Mouse (Mus musculus) G1E (cell line): ENCODE measurements around the gene Inf2. TPM values are rescaled to one million over a fixed set of nuclear protein-coding genes. Genes with fewer than 3 reads are reported as not detected.

Experiments used
- ATAC-seq: 2 replicates; pipeline ENCODE4 v1.8.0; 2016; ENCODE audit warnings: mild to moderate bottlenecking; ENCODE audit not compliant: insufficient number of reproducible peaks, poor library complexity, low FRiP score, severe bottlenecking; ENCODE audit errors: extremely low read depth
- DNase-seq: peaks from one replicate; pipeline ENCODE4 v3.0.0; 2012; ENCODE audit warnings: low spot score
- H3K27me3 ChIP-seq: 2 replicates; pipeline ENCODE4 v1.6.1; 2012; ENCODE audit warnings: mild to moderate bottlenecking, low read length, inconsistent platforms; ENCODE audit not compliant: insufficient read depth
- H3K36me3 ChIP-seq: replicated peaks from 2 replicates; pipeline ENCODE3; 2012; ENCODE audit warnings: mild to moderate bottlenecking, inconsistent platforms
- H3K4me1 ChIP-seq: 2 replicates; pipeline ENCODE4 v1.6.1; 2012; ENCODE audit warnings: low read depth, low read length, inconsistent platforms, mixed read lengths; ENCODE audit not compliant: insufficient read depth
- H3K4me3 ChIP-seq: 2 replicates; pipeline ENCODE4 v1.5.1; 2012; ENCODE audit warnings: low read depth, mild to moderate bottlenecking, inconsistent platforms, low read length, moderate library complexity, mixed read lengths
- H3K9me3 ChIP-seq: replicated peaks from 2 replicates; pipeline ENCODE4 v1.6.1; 2012; ENCODE audit warnings: inconsistent platforms
- CTCF ChIP-seq: IDR thresholded peaks from 2 replicates; pipeline ENCODE4 v1.5.1; 2012; ENCODE audit warnings: low read depth, low read length, inconsistent platforms, mixed read lengths
- GATA1 ChIP-seq: IDR thresholded peaks from 2 replicates; pipeline ENCODE4 v1.6.1; 2012; ENCODE audit warnings: borderline replicate concordance, low read length, inconsistent platforms, mixed read lengths
- GATA2 ChIP-seq: IDR thresholded peaks from 2 replicates; pipeline ENCODE4 v1.6.1; 2012; ENCODE audit warnings: low read depth, low read length, inconsistent platforms, borderline replicate concordance
- POLR2AphosphoS5 ChIP-seq: IDR thresholded peaks from 2 replicates; pipeline ENCODE4 v1.6.1; 2012; ENCODE audit warnings: low read depth, low read length, inconsistent platforms; ENCODE audit not compliant: insufficient replicate concordance
- TAL1 ChIP-seq: conservative IDR thresholded peaks from 2 replicates; pipeline ENCODE4 v1.6.1; 2012; ENCODE audit warnings: low read depth, low read length, inconsistent platforms, mixed read lengths
- polyA plus RNA-seq: library from polyadenylated mRNA; stranded (reverse); fragments of >175 nt; gene quantifications from 2 replicates; pipeline ENCODE4 v1.2.3, GENCODE M21; 2012
- total RNA-seq, 2 experiments: library from RNA; stranded (forward) in 1 of 2; stranded (reverse) in 1 of 2; fragments of 200-1000 nt in 1 of 2; fragments of >200 nt in 1 of 2; fragmentation: Nextera tagmentation in 1 of 2; gene quantifications; 2 replicates each; pipeline ENCODE4 v1.2.3; 2014 to 2017

Gene Inf2
- total and polyA plus RNA-seq, 3 experiments: 2.3 to 26.0 (median 5.4) TPM

DNA sequence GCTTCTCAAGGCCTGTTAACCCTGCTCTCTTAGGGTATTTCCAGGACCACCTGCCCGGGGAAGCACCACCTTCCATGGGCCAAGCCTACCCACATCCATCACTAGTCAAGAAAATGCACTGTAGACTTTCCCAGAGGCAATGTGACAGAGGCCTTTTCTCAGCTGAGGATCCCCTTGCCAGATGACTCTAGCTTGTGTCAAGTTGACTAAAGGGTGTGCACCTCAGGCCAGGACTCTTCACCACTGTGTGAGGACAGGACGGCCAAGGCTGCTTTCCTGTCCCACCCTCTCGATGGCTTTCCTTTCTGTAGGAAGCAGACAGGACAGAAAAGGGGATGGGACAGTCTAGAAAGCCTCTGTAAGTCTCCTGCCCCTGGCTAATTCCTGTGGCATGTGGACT, 3.1 kb downstream of the Inf2 start:
- peaks cover 47% of the 10 kb centered on the region for H3K36me3 ChIP-seq
- H3K9me3 ChIP-seq: no peaks in the 10 kb centered on the region
- H3K4me1 ChIP-seq: peaks cover 90% of the 10 kb centered on the region
- TF ChIP-seq POLR2AphosphoS5 (no peak), GATA2 (no peak), GATA1 (no peak), TAL1 (no peak), CTCF (no peak)
- ATAC-seq (no peak), DNase-seq (no peak)
- H3K4me3 ChIP-seq: no peak overlapping the region
- peaks cover 53% of the 10 kb centered on the region for H3K27me3 ChIP-seq

DNA sequence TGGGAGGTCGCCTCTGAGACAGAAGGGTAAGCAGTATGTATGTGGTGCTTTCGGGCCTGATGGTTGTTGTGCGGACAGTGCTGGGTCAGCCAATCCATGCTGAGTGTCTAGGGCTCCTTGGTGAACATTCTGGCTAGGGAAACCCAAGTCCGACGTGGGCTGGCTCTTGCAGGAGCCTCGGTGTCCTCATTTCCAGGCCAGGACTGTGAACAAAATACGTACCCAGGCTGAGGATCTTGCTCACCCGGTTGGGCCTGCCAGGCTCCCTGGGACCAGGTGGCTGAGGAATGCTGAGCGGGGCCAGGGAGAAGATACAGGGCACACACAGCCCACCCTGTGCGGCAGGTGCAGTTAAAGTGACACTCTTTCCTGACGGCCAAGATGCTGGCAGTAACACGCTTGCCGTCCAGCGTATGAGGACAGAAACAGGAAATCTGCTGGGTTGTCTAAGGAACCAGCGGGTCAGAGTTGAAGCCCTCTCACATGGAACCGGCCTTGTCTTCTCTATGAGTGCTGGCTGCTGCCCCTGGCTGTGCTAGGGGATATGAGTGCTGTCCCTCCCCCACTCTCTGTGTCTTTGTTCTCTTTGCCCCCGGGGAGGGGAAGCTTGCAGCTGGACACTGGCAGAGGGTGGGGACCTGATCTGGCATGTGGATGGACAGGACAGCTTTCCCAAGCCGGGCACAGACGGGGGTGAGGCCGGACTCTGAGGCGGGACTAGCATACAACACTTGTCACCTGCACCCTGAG, 4.6 kb downstream of the Inf2 start:
- Histone ChIP-seq H3K4me3 (no peak overlapping the region), H3K4me1 (peaks cover 94% of the 10 kb centered on the region)

DNA sequence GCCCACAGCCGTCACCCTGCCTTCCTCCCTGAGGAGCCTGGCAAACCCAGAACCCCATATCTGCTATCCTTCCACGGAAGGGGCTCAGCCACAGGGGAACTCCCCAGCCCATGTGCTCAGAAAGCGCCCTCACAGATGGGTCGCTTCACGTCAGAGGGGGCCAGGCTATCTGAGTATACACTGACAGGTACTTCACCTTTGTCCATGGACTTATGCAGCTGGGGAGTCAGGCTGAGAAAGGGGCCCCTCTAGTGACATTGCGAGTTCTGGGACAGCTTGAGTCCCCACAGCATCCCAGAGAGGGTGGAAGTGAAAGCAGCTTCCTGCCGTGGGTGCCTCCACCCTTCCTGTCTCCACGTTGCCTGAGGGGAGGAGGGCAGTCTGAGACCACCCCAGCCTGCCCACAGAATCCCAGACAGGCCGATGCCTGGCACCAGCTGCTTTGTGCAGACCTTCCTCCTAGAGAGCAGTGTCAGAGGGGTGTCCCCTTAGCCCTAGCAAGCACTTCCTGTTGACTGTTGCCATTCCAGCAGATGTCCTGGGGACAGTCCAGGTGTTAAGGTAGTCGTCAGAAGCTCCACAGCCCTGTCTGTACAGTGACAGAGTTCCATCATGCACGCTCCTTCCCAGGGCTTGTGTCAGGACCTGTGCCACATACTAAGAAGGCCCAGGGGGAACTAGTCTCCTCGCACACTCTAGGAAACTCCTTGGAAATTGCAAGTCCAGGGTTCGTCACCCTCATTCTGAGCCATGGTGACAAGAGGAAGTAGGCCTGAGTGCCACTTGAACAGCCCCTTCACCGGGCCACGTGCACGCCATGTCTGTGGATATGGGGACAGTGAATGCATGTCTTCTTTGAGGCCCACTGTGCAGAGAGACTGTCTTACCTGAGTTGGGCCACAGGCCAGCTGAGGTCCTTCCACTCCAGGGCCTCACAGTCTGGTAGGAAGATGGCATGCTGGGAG, 5.6 kb downstream of the Inf2 start:
- H3K4me1 ChIP-seq: peaks cover 95% of the 10 kb centered on the region
- H3K36me3 ChIP-seq: peaks cover 58% of the 10 kb centered on the region
- DNase-seq: no peak
- H3K9me3 ChIP-seq: no peaks in the 10 kb centered on the region
- TF ChIP-seq GATA1 (no peak), POLR2AphosphoS5 (no peak)
- peak overlapping the region; percentile 24; the same call in 1 of the 2 replicates for H3K4me3 ChIP-seq
- no peak for ATAC-seq
- peaks cover 30% of the 10 kb centered on the region for H3K27me3 ChIP-seq

More for the DNA sequence above, 4.6 kb downstream of the Inf2 start:
- H3K27me3 ChIP-seq: peaks cover 39% of the 10 kb centered on the region
- DNase-seq: no peak
- H3K36me3 ChIP-seq: peaks cover 56% of the 10 kb centered on the region
- no peak for TF ChIP-seq GATA1
- TF ChIP-seq POLR2AphosphoS5: no peak
- TF ChIP-seq GATA2: no peak
- TF ChIP-seq CTCF: no peak
- no peak for TF ChIP-seq TAL1
- H3K9me3 ChIP-seq: no peaks in the 10 kb centered on the region
- ATAC-seq: no peak

DNA sequence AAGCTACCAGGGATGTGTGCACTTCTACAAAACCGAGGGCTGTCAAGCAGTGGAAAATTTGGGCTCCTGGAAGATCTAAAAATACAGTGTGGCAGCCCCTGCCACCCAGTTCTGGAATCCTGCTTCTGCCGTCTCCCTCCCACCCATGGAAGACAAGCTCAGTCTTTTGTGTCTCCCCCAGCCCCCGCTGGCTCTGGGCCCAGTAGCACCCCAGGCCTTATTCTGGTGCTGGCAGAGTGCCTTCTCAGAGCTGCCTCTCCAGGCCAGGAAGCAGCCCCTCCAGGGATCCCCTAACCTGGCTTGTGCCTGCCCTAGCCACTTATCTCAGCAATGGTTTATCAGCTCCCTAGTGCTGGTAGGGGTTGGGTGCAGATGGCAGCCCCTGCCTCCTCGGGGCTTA, 6.4 kb downstream of the Inf2 start:
- TF ChIP-seq POLR2AphosphoS5: no peak
- no peak for TF ChIP-seq TAL1
- TF ChIP-seq CTCF: no peak
- TF ChIP-seq GATA1: no peak
- TF ChIP-seq GATA2: no peak
- DNase-seq (no peak), ATAC-seq (no peak)
- Histone ChIP-seq H3K36me3 (peaks cover 61% of the 10 kb centered on the region), H3K9me3 (no peaks in the 10 kb centered on the region), H3K4me1 (peaks cover 94% of the 10 kb centered on the region), H3K4me3 (peak overlapping the region; percentile 2; the same call in 1 of the 2 replicates), H3K27me3 (peaks cover 23% of the 10 kb centered on the region; the same call in 1 of the 2 replicates)

DNA sequence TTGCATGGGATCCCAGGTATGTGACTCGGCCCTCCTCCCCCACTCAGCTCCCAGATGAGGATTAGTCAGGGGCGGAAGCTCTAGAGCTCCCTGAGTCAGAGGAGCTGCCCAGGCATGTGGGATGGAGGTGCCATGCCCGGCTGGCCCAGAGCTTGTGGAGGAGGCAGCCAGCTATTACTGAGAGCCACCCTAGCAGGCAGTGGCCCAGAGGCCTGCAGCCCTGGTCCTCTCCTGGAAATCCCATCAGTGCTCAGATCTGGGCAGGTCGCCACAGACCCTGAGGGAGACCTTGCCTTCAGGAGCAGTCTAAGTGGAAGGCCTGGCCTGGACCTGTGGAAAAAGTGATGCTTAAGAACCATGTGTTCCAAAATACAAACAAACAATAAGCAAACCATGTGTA, 7.0 kb downstream of the Inf2 start:
- Histone ChIP-seq H3K4me3 (no peak overlapping the region; the same call in 1 of the 2 replicates), H3K36me3 (peaks cover 66% of the 10 kb centered on the region), H3K4me1 (peaks cover 94% of the 10 kb centered on the region), H3K27me3 (peaks cover 19% of the 10 kb centered on the region; the same call in 1 of the 2 replicates), H3K9me3 (no peaks in the 10 kb centered on the region)
- TF ChIP-seq GATA2 (no peak), TAL1 (no peak), POLR2AphosphoS5 (no peak)
- DNase-seq (no peak), ATAC-seq (no peak)

DNA sequence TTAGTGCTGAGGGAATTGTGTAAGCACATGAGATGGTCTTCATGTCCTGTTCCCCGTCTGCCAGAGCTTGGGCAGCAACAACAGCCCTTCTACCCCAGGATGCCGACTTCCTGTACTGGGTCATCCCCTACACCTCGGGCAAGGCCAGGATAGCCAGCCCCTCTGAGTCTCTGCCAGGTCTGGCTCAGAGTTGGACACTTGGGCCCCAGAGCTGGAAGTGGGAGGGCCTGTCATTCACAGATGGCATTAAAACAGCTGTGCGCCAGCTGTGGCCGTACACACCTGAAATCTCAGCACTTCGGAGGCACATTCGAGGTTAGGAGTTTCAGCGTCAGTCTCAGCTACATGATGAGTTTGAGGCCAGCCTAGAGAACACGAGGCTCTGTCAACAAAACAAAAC, 7.9 kb downstream of the Inf2 start:
- Histone ChIP-seq H3K9me3 (no peaks in the 10 kb centered on the region), H3K27me3 (peaks cover 17% of the 10 kb centered on the region; the same call in 1 of the 2 replicates), H3K4me3 (no peak overlapping the region), H3K36me3 (peaks cover 65% of the 10 kb centered on the region), H3K4me1 (peaks cover 95% of the 10 kb centered on the region)
- TF ChIP-seq GATA1: no peak
- no peak for TF ChIP-seq POLR2AphosphoS5
- TF ChIP-seq TAL1: no peak
- no peak for TF ChIP-seq GATA2
- TF ChIP-seq CTCF: no peak
- DNase-seq: no peak
- ATAC-seq: no peak
